Mouse (Mus musculus): ENCODE measurements around the gene Dglucy. TPM values are rescaled to one million over a fixed set of nuclear protein-coding genes. Genes with fewer than 3 reads are reported as not detected.

The Dglucy gene
- 21.9 and 38.2 TPM in 2 replicates for polyA plus RNA-seq (2011; ENCODE audit: insufficient read length, low read depth, missing spikeins)

GRCm38 (mm10) chr12:100778934-100779865 lies at the start of gene Dglucy:
TSS of gene Dglucy (plus strand) at chr12:100779057.
- peak within 1 kb of the TSS; percentile 80 for H3K27ac ChIP-seq (ENCODE audit: insufficient read depth, low read length)
- TF ChIP-seq POLR2A (IDR thresholded peaks at IDR 0.05; ENCODE audit: low read depth, low read length) (peak; percentile 100), CTCF (IDR thresholded peaks at IDR 0.05; ENCODE audit: borderline replicate concordance, insufficient read depth, low read length) (no peak)
- peaks cover 11% of the 10 kb centered on the region for H3K4me1 ChIP-seq (ENCODE audit: control insufficient read depth, insufficient read depth, low read length)
- H3K4me3 ChIP-seq (ENCODE audit: insufficient read depth, low read length): peak within 1 kb of the TSS; percentile 54

GRCm38 (mm10) chr12:100735156-100735555 lies 43.7 kb upstream of the Dglucy start:
- Histone ChIP-seq H3K4me1 (ENCODE audit: control insufficient read depth, insufficient read depth, low read length) (no peaks in the 10 kb centered on the region), H3K4me3 (ENCODE audit: insufficient read depth, low read length) (no peak overlapping the region), H3K27ac (ENCODE audit: insufficient read depth, low read length) (no peak overlapping the region)
- TF ChIP-seq CTCF (IDR thresholded peaks at IDR 0.05; ENCODE audit: borderline replicate concordance, insufficient read depth, low read length) (no peak), POLR2A (IDR thresholded peaks at IDR 0.05; ENCODE audit: low read depth, low read length) (no peak)

GRCm38 (mm10) chr12:100735581-100735980 lies 43.3 kb upstream of the Dglucy start:
- Histone ChIP-seq H3K27ac (ENCODE audit: insufficient read depth, low read length) (no peak overlapping the region), H3K4me1 (ENCODE audit: control insufficient read depth, insufficient read depth, low read length) (no peaks in the 10 kb centered on the region), H3K4me3 (ENCODE audit: insufficient read depth, low read length) (no peak overlapping the region)
- TF ChIP-seq CTCF (IDR thresholded peaks at IDR 0.05; ENCODE audit: borderline replicate concordance, insufficient read depth, low read length) (no peak), POLR2A (IDR thresholded peaks at IDR 0.05; ENCODE audit: low read depth, low read length) (no peak)

- H3K27ac ChIP-seq (ENCODE audit: insufficient read depth, low read length): no peak overlapping the region
- H3K4me3 ChIP-seq (ENCODE audit: insufficient read depth, low read length): no peak overlapping the region
- TF ChIP-seq CTCF (IDR thresholded peaks at IDR 0.05; ENCODE audit: borderline replicate concordance, insufficient read depth, low read length) (no peak), POLR2A (IDR thresholded peaks at IDR 0.05; ENCODE audit: low read depth, low read length) (no peak)
- H3K4me1 ChIP-seq (ENCODE audit: control insufficient read depth, insufficient read depth, low read length): no peaks in the 10 kb centered on the region
These were observed 40.4 kb upstream of the Dglucy start for GRCm38 (mm10) chr12:100738498-100738897.

- H3K4me3 ChIP-seq (ENCODE audit: insufficient read depth, low read length): no peak overlapping the region
- H3K27ac ChIP-seq (ENCODE audit: insufficient read depth, low read length): no peak overlapping the region
- H3K4me1 ChIP-seq (ENCODE audit: control insufficient read depth, insufficient read depth, low read length): no peaks in the 10 kb centered on the region
- TF ChIP-seq CTCF (IDR thresholded peaks at IDR 0.05; ENCODE audit: borderline replicate concordance, insufficient read depth, low read length) (no peak), POLR2A (IDR thresholded peaks at IDR 0.05; ENCODE audit: low read depth, low read length) (no peak)
These were observed 39.8 kb upstream of the Dglucy start for GRCm38 (mm10) chr12:100739011-100739570.

GRCm38 (mm10) chr12:100740313-100740712 lies 38.5 kb upstream of the Dglucy start:
- Histone ChIP-seq H3K4me3 (ENCODE audit: insufficient read depth, low read length) (no peak overlapping the region), H3K27ac (ENCODE audit: insufficient read depth, low read length) (no peak overlapping the region), H3K4me1 (ENCODE audit: control insufficient read depth, insufficient read depth, low read length) (no peaks in the 10 kb centered on the region)
- TF ChIP-seq POLR2A (IDR thresholded peaks at IDR 0.05; ENCODE audit: low read depth, low read length): no peak
- no peak for TF ChIP-seq CTCF (IDR thresholded peaks at IDR 0.05; ENCODE audit: borderline replicate concordance, insufficient read depth, low read length)

GRCm38 (mm10) chr12:100742468-100742867 lies 36.4 kb upstream of the Dglucy start:
- Histone ChIP-seq H3K4me1 (ENCODE audit: control insufficient read depth, insufficient read depth, low read length) (no peaks in the 10 kb centered on the region), H3K4me3 (ENCODE audit: insufficient read depth, low read length) (no peak overlapping the region), H3K27ac (ENCODE audit: insufficient read depth, low read length) (no peak overlapping the region)
- TF ChIP-seq POLR2A (IDR thresholded peaks at IDR 0.05; ENCODE audit: low read depth, low read length) (no peak), CTCF (IDR thresholded peaks at IDR 0.05; ENCODE audit: borderline replicate concordance, insufficient read depth, low read length) (no peak)

GRCm38 (mm10) chr12:100752977-100753376 lies 25.9 kb upstream of the Dglucy start:
- H3K4me3 ChIP-seq (ENCODE audit: insufficient read depth, low read length): no peak overlapping the region
- no peaks in the 10 kb centered on the region for H3K4me1 ChIP-seq (ENCODE audit: control insufficient read depth, insufficient read depth, low read length)
- no peak overlapping the region for H3K27ac ChIP-seq (ENCODE audit: insufficient read depth, low read length)
- TF ChIP-seq POLR2A (IDR thresholded peaks at IDR 0.05; ENCODE audit: low read depth, low read length) (no peak), CTCF (IDR thresholded peaks at IDR 0.05; ENCODE audit: borderline replicate concordance, insufficient read depth, low read length) (no peak)

GRCm38 (mm10) chr12:100753716-100754115 lies 25.1 kb upstream of the Dglucy start:
- TF ChIP-seq POLR2A (IDR thresholded peaks at IDR 0.05; ENCODE audit: low read depth, low read length) (no peak), CTCF (IDR thresholded peaks at IDR 0.05; ENCODE audit: borderline replicate concordance, insufficient read depth, low read length) (no peak)
- Histone ChIP-seq H3K27ac (ENCODE audit: insufficient read depth, low read length) (no peak overlapping the region), H3K4me1 (ENCODE audit: control insufficient read depth, insufficient read depth, low read length) (no peaks in the 10 kb centered on the region), H3K4me3 (ENCODE audit: insufficient read depth, low read length) (no peak overlapping the region)

GRCm38 (mm10) chr12:100757427-100757826 lies 21.4 kb upstream of the Dglucy start:
- H3K4me3 ChIP-seq (ENCODE audit: insufficient read depth, low read length): no peak overlapping the region
- no peak overlapping the region for H3K27ac ChIP-seq (ENCODE audit: insufficient read depth, low read length)
- no peak for TF ChIP-seq CTCF (IDR thresholded peaks at IDR 0.05; ENCODE audit: borderline replicate concordance, insufficient read depth, low read length)
- no peak for TF ChIP-seq POLR2A (IDR thresholded peaks at IDR 0.05; ENCODE audit: low read depth, low read length)
- H3K4me1 ChIP-seq (ENCODE audit: control insufficient read depth, insufficient read depth, low read length): no peaks in the 10 kb centered on the region
